Mouse (Mus musculus) forebrain, embryonic 10.5 days (tissue): Measurements from ENCODE around the gene Cpne9. TPM values are rescaled to one million over a fixed set of nuclear protein-coding genes. Genes with fewer than 3 reads are reported as not detected.

Experiments used
- DNase-seq: peaks from one replicate; pipeline ENCODE4 v3.0.0-alpha.2; 2017; ENCODE audit warnings: low spot score; ENCODE audit errors: extremely low spot score
- H3K27ac ChIP-seq: fragments of 300-500 bp; sonication (generic); 2 replicates; pipeline ENCODE4 v1.5.1; 2016; ENCODE audit warnings: mild to moderate bottlenecking
- H3K27me3 ChIP-seq: fragments of 300-500 bp; sonication (generic); 2 replicates; pipeline ENCODE4 v1.6.1; 2016; ENCODE audit warnings: mild to moderate bottlenecking; ENCODE audit not compliant: poor library complexity, severe bottlenecking
- H3K36me3 ChIP-seq: fragments of 300-500 bp; sonication (generic); replicated peaks from 2 replicates; pipeline ENCODE4 v1.6.1; 2016; ENCODE audit warnings: mild to moderate bottlenecking, moderate library complexity
- H3K4me1 ChIP-seq: fragments of 300-500 bp; sonication (generic); 2 replicates; pipeline ENCODE4 v1.6.1; 2016
- H3K4me3 ChIP-seq: fragments of 300-500 bp; sonication (generic); 2 replicates; pipeline ENCODE4 v1.5.1; 2016; ENCODE audit warnings: mild to moderate bottlenecking, moderate library complexity
- H3K9me3 ChIP-seq: fragments of 300-500 bp; sonication (generic); 2 replicates; pipeline ENCODE4 v1.6.1; 2016; ENCODE audit warnings: mild to moderate bottlenecking, moderate library complexity
- WGBS: fragments of 180-500 bp; shearing (Covaris S2); methylation state at CpG from one replicate; pipeline ENCODE4 v1.1.7; 2016; 5-methylcytosine and 5-hydroxymethylcytosine counted together
- polyA plus RNA-seq: library from polyadenylated mRNA; unstranded; fragments of >200 nt; fragmentation: Nextera tagmentation; extraction: Ambion mirVana; gene quantifications from 2 replicates; pipeline ENCODE4 v1.2.1, GENCODE M21; 2016

Gene Cpne9
- polyA plus RNA-seq, result 0.05 and 0.09 TPM in 2 replicates

GRCm38 (mm10) chr6:113282101-113282802 is at the start of gene Cpne9:
Gene Cpne9, plus strand, starts transcription at chr6:113282307.
- DNase-seq, result peak; percentile 45
- H3K4me3 ChIP-seq, result peak within 1 kb of the TSS; percentile 39
- H3K9me3 ChIP-seq, result no peaks in the 10 kb centered on the region
- H3K4me1 ChIP-seq, result peaks cover 17% of the 10 kb centered on the region
- peaks cover 13% of the 10 kb centered on the region for H3K36me3 ChIP-seq
- 2% methylated on average over 37 of the region's 37 CpGs for WGBS
- no peak within 1 kb of the TSS; the same call in 1 of the 2 replicates for H3K27ac ChIP-seq
- H3K27me3 ChIP-seq, result peaks cover 58% of the 10 kb centered on the region

- H3K27ac ChIP-seq, result no peak overlapping the region
- peaks cover 3% of the 10 kb centered on the region for H3K36me3 ChIP-seq
- peaks cover 3% of the 10 kb centered on the region; the same call in 1 of the 2 replicates for H3K9me3 ChIP-seq
- H3K27me3 ChIP-seq, result no peaks in the 10 kb centered on the region
- H3K4me3 ChIP-seq, result no peak overlapping the region
- no peak for DNase-seq
- WGBS, result 69% methylated on average over 5 of the region's 5 CpGs
- peaks cover 24% of the 10 kb centered on the region for H3K4me1 ChIP-seq
Observed at GRCm38 (mm10) chr6:113235141-113235540, 47.0 kb upstream of the Cpne9 start.

GRCm38 (mm10) chr6:113237542-113238270 is 44.4 kb upstream of the Cpne9 start, which contains the start of gene Mtmr14:
Gene Mtmr14, plus strand, starts transcription at chr6:113237843.
- H3K4me3 ChIP-seq, result peak within 1 kb of the TSS; percentile 87
- no peaks in the 10 kb centered on the region for H3K9me3 ChIP-seq
- peak; percentile 99 for DNase-seq
- peaks cover 26% of the 10 kb centered on the region for H3K4me1 ChIP-seq
- peak within 1 kb of the TSS; percentile 86 for H3K27ac ChIP-seq
- H3K27me3 ChIP-seq, result no peaks in the 10 kb centered on the region
- peaks cover 22% of the 10 kb centered on the region for H3K36me3 ChIP-seq
- under 1% methylated on average over 55 of the region's 55 CpGs for WGBS

GRCm38 (mm10) chr6:113238442-113238841 is 43.7 kb upstream of the Cpne9 start:
- Histone ChIP-seq H3K4me1 (peaks cover 33% of the 10 kb centered on the region), H3K4me3 (peak overlapping the region; percentile 87), H3K9me3 (no peaks in the 10 kb centered on the region), H3K27ac (no peak overlapping the region), H3K36me3 (peaks cover 28% of the 10 kb centered on the region), H3K27me3 (no peaks in the 10 kb centered on the region)
- DNase-seq, result no peak
- WGBS, result 48% methylated on average over 6 of the region's 6 CpGs

GRCm38 (mm10) chr6:113242753-113243152 is 39.4 kb upstream of the Cpne9 start:
- Histone ChIP-seq H3K27ac (no peak overlapping the region), H3K27me3 (no peaks in the 10 kb centered on the region), H3K4me3 (no peak overlapping the region), H3K4me1 (peaks cover 23% of the 10 kb centered on the region), H3K9me3 (no peaks in the 10 kb centered on the region), H3K36me3 (peaks cover 47% of the 10 kb centered on the region)
- DNase-seq, result no peak
- WGBS, result 96% methylated on average over 1 of the region's 1 CpGs

GRCm38 (mm10) chr6:113245585-113245984 is 36.5 kb upstream of the Cpne9 start:
- peaks cover 63% of the 10 kb centered on the region for H3K36me3 ChIP-seq

GRCm38 (mm10) chr6:113250786-113251185 is 31.3 kb upstream of the Cpne9 start:
- WGBS, result 87% methylated on average over 5 of the region's 5 CpGs
- DNase-seq, result no peak
- H3K4me3 ChIP-seq, result no peak overlapping the region
- H3K4me1 ChIP-seq, result no peaks in the 10 kb centered on the region
- no peaks in the 10 kb centered on the region for H3K27me3 ChIP-seq
- H3K36me3 ChIP-seq, result peaks cover 75% of the 10 kb centered on the region
- no peak overlapping the region for H3K27ac ChIP-seq
- no peaks in the 10 kb centered on the region for H3K9me3 ChIP-seq

More at GRCm38 (mm10) chr6:113245585-113245984, 36.5 kb upstream of the Cpne9 start:
- Histone ChIP-seq H3K27me3 (no peaks in the 10 kb centered on the region), H3K9me3 (no peaks in the 10 kb centered on the region), H3K27ac (no peak overlapping the region), H3K4me3 (no peak overlapping the region), H3K4me1 (peaks cover 8% of the 10 kb centered on the region)
- no peak for DNase-seq
- WGBS, result 91% methylated on average over 2 of the region's 2 CpGs

GRCm38 (mm10) chr6:113251921-113252320 is 30.2 kb upstream of the Cpne9 start:
- Histone ChIP-seq H3K27me3 (no peaks in the 10 kb centered on the region), H3K36me3 (peaks cover 86% of the 10 kb centered on the region), H3K4me1 (no peaks in the 10 kb centered on the region), H3K9me3 (no peaks in the 10 kb centered on the region), H3K27ac (no peak overlapping the region), H3K4me3 (no peak overlapping the region)
- no peak for DNase-seq

GRCm38 (mm10) chr6:113254899-113255298 is 27.2 kb upstream of the Cpne9 start:
- no peak overlapping the region for H3K27ac ChIP-seq
- no peaks in the 10 kb centered on the region for H3K4me1 ChIP-seq
- H3K9me3 ChIP-seq, result no peaks in the 10 kb centered on the region
- H3K27me3 ChIP-seq, result no peaks in the 10 kb centered on the region
- DNase-seq, result no peak
- no peak overlapping the region for H3K4me3 ChIP-seq
- peaks cover 93% of the 10 kb centered on the region for H3K36me3 ChIP-seq

GRCm38 (mm10) chr6:113261174-113261858 is 20.8 kb upstream of the Cpne9 start:
- Histone ChIP-seq H3K9me3 (no peaks in the 10 kb centered on the region), H3K27me3 (no peaks in the 10 kb centered on the region), H3K4me3 (no peak overlapping the region), H3K27ac (no peak overlapping the region), H3K4me1 (no peaks in the 10 kb centered on the region), H3K36me3 (peaks cover 97% of the 10 kb centered on the region)
- no peak for DNase-seq
- WGBS, result 90% methylated on average over 8 of the region's 8 CpGs

- Histone ChIP-seq H3K27me3 (no peaks in the 10 kb centered on the region), H3K36me3 (peaks cover 99% of the 10 kb centered on the region), H3K9me3 (no peaks in the 10 kb centered on the region), H3K27ac (no peak overlapping the region), H3K4me1 (no peaks in the 10 kb centered on the region), H3K4me3 (no peak overlapping the region)
- WGBS, result 91% methylated on average over 6 of the region's 6 CpGs
- no peak for DNase-seq
Observed at GRCm38 (mm10) chr6:113263531-113263930, 18.6 kb upstream of the Cpne9 start.

GRCm38 (mm10) chr6:113264429-113264828 is 17.7 kb upstream of the Cpne9 start:
- no peaks in the 10 kb centered on the region for H3K27me3 ChIP-seq
- H3K9me3 ChIP-seq, result no peaks in the 10 kb centered on the region
- 93% methylated on average over 8 of the region's 8 CpGs for WGBS
- H3K36me3 ChIP-seq, result peaks cover 99% of the 10 kb centered on the region
- no peaks in the 10 kb centered on the region for H3K4me1 ChIP-seq
- no peak for DNase-seq
- H3K4me3 ChIP-seq, result no peak overlapping the region
- no peak overlapping the region for H3K27ac ChIP-seq
